Comparison of ENCODE assay signal across 15 mouse cellular contexts in the genomic region with DNA sequence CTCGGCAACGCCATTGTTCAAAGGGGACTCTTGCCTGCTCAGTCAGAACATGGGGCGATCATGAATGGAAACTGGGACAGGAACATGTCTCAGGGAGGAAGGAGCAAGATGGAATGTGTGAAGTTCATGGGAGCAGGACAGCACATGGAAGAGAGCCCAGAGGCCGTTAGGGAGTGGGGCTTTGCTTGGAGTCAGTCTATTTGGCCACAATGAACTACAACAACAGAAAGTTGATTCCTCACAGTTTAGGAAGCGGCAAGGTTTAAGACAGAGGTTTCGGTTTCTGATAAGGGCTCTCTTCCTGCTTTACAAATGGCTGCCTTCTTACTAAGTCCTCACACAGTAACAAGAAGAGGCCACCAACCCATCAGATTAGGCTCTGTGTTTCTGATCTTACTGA. TPM values are rescaled to one million over a fixed set of nuclear protein-coding genes. Genes with fewer than 3 reads are reported as not detected.
DNase-seq lines count a peak whose midpoint lies in the region; ATAC-seq and TF ChIP-seq lines count a peak whose summit lies in the region.
"Had no signal": no experiment of that assay in that cellular context is flagged by ENCODE, and none has a peak within 500 bp of the region (broad histone marks: within the 10 kb centered on the region; RNA-seq: fewer than 3 reads in every experiment).

No protein-coding gene starts in this region.

- peak; percentile 89 for DNase-seq in heart, adult 11 months
- peak; percentile 36 to 52 for DNase-seq in kidney, postnatal 4 days
- no peak for DNase-seq in kidney, adult 9 months
- DNase-seq in CD4-positive, CD25-positive, alpha-beta regulatory T cell, adult 2 months (ENCODE audit: low read depth, low spot score) = peak; percentile 63
- peak; percentile 20 for DNase-seq in heart, postnatal 4 days
- no peak for DNase-seq in midbrain, postnatal 0 days (ENCODE audit: low spot score)
- DNase-seq in layer of hippocampus, postnatal 25 days (ENCODE audit: extremely low spot score in 1 of 2, low spot score in 1 of 2) = no peak
- DNase-seq: adrenal gland, postnatal 36 days; cerebellum, postnatal 14 days; layer of hippocampus, adult 9-11 months; left cerebral cortex, postnatal 4 days; liver, embryonic 13.5 days; right cerebral cortex, adult 18-20 months had no signal

- no peaks in the 10 kb centered on the region for H3K36me3 ChIP-seq in heart, embryonic 12.5 days
- no peaks in the 10 kb centered on the region for H3K36me3 ChIP-seq in midbrain, postnatal 0 days (ENCODE audit: insufficient read depth, low read length)
- H3K36me3 ChIP-seq: embryonic facial prominence, embryonic 12.5 days had no signal

- no peaks in the 10 kb centered on the region for H3K27me3 ChIP-seq in heart, embryonic 12.5 days (replicated peaks)
- H3K27me3 ChIP-seq in midbrain, postnatal 0 days (ENCODE audit: insufficient read depth, low read length) = no peaks in the 10 kb centered on the region
- H3K27me3 ChIP-seq: embryonic facial prominence, embryonic 12.5 days; liver, embryonic 13.5 days had no signal

- no peak for TF ChIP-seq CTCF in midbrain, postnatal 0 days (IDR thresholded peaks at IDR 0.05)

- H3K27ac ChIP-seq in heart, embryonic 12.5 days (ENCODE audit: poor library complexity, severe bottlenecking) = no peak overlapping the region
- H3K27ac ChIP-seq in midbrain, postnatal 0 days (ENCODE audit: low read depth, low read length) = no peak overlapping the region
- H3K27ac ChIP-seq: embryonic facial prominence, embryonic 12.5 days; liver, embryonic 13.5 days had no signal

- no peaks in the 10 kb centered on the region for H3K9me3 ChIP-seq in heart, embryonic 12.5 days (replicated peaks)
- no peaks in the 10 kb centered on the region for H3K9me3 ChIP-seq in midbrain, postnatal 0 days (ENCODE audit: low read length)
- H3K9me3 ChIP-seq: embryonic facial prominence, embryonic 12.5 days; liver, embryonic 13.5 days had no signal

- H3K4me2 ChIP-seq in heart, embryonic 12.5 days = no peak overlapping the region
- no peak overlapping the region for H3K4me2 ChIP-seq in midbrain, postnatal 0 days (ENCODE audit: low read depth, low read length, poor library complexity, severe bottlenecking)
- H3K4me2 ChIP-seq: embryonic facial prominence, embryonic 12.5 days; liver, embryonic 13.5 days had no signal

- H3K9ac ChIP-seq in heart, embryonic 12.5 days = no peak overlapping the region
- H3K9ac ChIP-seq in midbrain, postnatal 0 days (replicated peaks; ENCODE audit: low read length, poor library complexity, severe bottlenecking) = no peak overlapping the region
- H3K9ac ChIP-seq: embryonic facial prominence, embryonic 12.5 days; liver, embryonic 13.5 days had no signal

- peaks cover 35% of the 10 kb centered on the region for H3K4me1 ChIP-seq in heart, embryonic 12.5 days (replicated peaks)
- no peaks in the 10 kb centered on the region for H3K4me1 ChIP-seq in midbrain, postnatal 0 days (ENCODE audit: insufficient read depth, low read length)

- 69% methylated on average over 6 of the region's 6 CpGs for WGBS in heart, embryonic 12.5 days
- WGBS in midbrain, postnatal 0 days = 81% methylated on average over 6 of the region's 6 CpGs

- no peak for ATAC-seq in heart, embryonic 12.5 days (ENCODE audit: insufficient number of reproducible peaks, low FRiP score)
- ATAC-seq in midbrain, postnatal 0 days (ENCODE audit: low FRiP score) = no peak

- no peak overlapping the region for H3K4me3 ChIP-seq in heart, embryonic 12.5 days
- no peak overlapping the region for H3K4me3 ChIP-seq in midbrain, postnatal 0 days (ENCODE audit: low read depth, low read length)
- H3K4me3 ChIP-seq: embryonic facial prominence, embryonic 12.5 days; liver, embryonic 13.5 days had no signal

RNA-seq across cellular contexts. Expression of a gene that starts 24.5 kb away (rescaled TPM):
- 31.3 and 32.3 TPM in 2 replicates for polyA plus RNA-seq in heart, embryonic 12.5 days (2016; fragmentation: Nextera tagmentation; extraction: Ambion mirVana)
- total RNA-seq in heart, postnatal 4 days (2021) = 10 to 100 TPM; 23.0 to 27.2 TPM
- 141 and 178 TPM in 2 replicates for total RNA-seq in midbrain, postnatal 0 days (2014; rRNA removed)
- polyA plus RNA-seq in midbrain, postnatal 0 days (2015; fragmentation: Nextera tagmentation; extraction: Ambion mirVana) = 160 and 169 TPM in 2 replicates
- 100 to 1,000 TPM; 449 TPM for total RNA-seq in layer of hippocampus, postnatal 25 days (2021)

RNA-seq across cellular contexts. Expression of a gene that starts 39.6 kb away (rescaled TPM):
- polyA plus RNA-seq in heart, embryonic 12.5 days (2016; fragmentation: Nextera tagmentation; extraction: Ambion mirVana) = 39.1 and 41.0 TPM in 2 replicates
- total RNA-seq in heart, postnatal 4 days (2021) = 10 to 100 TPM; 21.5 to 24.3 TPM
- total RNA-seq in midbrain, postnatal 0 days (2014; rRNA removed) = 5.3 and 8.8 TPM in 2 replicates
- 7.2 and 7.8 TPM in 2 replicates for polyA plus RNA-seq in midbrain, postnatal 0 days (2015; fragmentation: Nextera tagmentation; extraction: Ambion mirVana)
- 1 to 10 TPM; 4.0 to 7.2 TPM for total RNA-seq in layer of hippocampus, postnatal 25 days (2021)

Comparison
In these comparisons a context has a peak if more than half of its experiments do, and no peak if none do; other contexts are left out.
1. DNase-seq: peak in heart, adult 11 months (single experiment), kidney, postnatal 4 days (2 of 2), CD4-positive, CD25-positive, alpha-beta regulatory T cell, adult 2 months (single experiment) and heart, postnatal 4 days (single experiment); none in kidney, adult 9 months (single experiment), midbrain, postnatal 0 days (single experiment) and layer of hippocampus, postnatal 25 days (0 of 2).